Mouse (Mus musculus) G1E-ER4 (cell line): ENCODE results near the gene Cdhr1. TPM values are rescaled to one million over a fixed set of nuclear protein-coding genes. Genes with fewer than 3 reads are reported as not detected.

Experiments
- GATA1 ChIP-seq: IDR thresholded peaks from one replicate; pipeline ENCODE4 v1.8.0; 2012; ENCODE audit warnings: low read length, inconsistent platforms
- polyA plus RNA-seq: library from polyadenylated mRNA; stranded (reverse); fragments of >175 nt; gene quantifications from 2 replicates; pipeline ENCODE4 v1.2.3, GENCODE M21; 2012

The Cdhr1 gene
- not detected in 2 replicates for polyA plus RNA-seq

DNA sequence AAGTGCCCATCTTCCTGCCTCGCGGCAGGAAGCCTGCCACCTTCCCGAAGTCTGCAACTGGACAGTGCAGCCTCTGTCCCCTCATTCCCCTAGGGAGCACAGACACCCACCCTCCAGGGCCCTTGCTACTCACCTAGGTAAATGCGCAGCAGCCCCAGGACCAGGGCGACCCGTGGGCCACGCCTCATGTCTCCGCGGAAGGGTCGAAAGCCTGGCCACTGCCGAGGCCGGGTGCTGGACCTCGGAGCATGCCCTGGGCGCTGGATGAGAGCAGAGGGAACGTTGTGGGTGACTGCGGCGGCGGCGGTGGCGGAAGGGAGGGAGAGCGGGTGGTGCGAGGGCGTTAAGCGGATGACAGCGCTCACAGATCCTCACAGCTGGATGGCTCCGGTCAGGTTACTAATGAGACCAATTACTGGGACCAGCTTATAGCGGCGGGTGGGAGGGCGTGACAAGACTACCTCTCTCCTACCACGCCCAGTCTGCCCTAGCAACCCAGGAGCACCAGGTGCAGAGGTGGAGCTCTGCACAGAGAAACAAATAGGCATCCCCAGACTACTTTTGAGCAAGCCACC lies at the start of gene Cdhr1:
Gene Cdhr1, minus strand, starts transcription at position 392 of the 575 bp plus-strand sequence.
- TF ChIP-seq GATA1, result no peak

DNA sequence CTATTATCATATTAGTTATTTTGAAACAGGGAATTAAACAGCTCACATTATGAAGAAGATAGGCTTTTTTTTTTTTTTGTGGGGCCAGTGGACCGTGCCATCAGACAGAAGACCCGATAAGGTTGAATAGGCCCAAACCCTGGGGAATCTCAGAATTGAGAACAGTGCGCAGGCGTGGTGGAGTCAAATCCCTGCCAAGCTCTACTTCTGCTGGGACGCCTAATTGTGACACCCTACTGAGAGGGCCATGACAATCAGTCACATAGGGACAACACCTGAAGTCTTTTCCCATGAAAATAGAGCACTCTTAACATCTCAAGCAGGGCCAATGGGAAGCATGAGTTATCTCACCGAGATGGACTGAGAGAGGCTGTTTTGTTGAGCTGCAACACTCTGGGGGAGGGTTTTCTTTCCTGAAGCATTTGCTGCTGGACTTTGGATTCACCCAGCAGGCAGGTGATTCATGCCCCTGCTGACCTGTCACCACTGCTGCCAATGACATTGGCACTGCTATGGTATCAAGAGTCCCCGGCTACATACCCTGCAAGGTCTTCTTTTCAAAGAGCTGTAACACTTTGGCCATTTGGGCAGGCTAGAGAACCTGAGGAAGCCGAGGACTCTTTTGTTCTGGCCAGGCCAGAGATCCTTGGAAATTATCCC lies 41.0 kb upstream of the Cdhr1 start:
- no peak for TF ChIP-seq GATA1

DNA sequence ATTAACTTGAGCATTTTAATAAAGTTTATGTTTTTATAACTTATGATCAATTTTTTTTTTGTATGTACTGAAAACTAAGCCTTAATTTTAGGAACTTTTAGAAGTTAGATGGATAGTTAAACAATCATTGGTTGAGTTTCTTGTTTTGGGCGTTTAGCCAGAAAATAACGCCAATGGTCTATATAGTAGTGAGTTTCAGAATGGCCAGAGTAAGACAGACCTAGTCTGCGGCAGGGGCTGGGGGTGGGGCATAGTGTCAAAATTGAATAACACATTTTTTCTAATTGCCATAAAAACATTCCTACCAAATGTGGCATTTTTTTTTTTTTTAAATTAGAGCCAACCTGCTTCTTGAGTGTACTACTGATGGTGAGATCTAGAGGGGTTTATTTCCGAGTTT lies 38.0 kb upstream of the Cdhr1 start:
- no peak for TF ChIP-seq GATA1

DNA sequence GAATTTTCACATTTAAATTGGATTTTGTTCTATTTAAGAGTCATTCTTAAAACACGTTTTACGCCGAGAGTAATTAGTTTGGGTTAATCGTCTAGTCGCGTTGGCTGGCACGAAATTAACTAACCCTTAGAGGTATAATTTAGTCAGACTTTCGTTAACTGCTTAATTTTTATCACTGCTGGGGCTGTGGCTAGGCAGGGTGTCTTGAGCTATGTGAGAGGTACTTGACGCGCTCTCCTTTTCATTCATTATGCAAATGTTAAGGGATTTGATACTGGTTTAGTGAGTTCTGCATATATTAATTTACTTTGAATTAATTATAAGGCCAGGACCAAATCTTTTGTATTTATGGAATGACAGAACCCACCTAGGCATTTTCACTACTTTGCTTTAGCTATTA lies 37.5 kb upstream of the Cdhr1 start:
- no peak for TF ChIP-seq GATA1

DNA sequence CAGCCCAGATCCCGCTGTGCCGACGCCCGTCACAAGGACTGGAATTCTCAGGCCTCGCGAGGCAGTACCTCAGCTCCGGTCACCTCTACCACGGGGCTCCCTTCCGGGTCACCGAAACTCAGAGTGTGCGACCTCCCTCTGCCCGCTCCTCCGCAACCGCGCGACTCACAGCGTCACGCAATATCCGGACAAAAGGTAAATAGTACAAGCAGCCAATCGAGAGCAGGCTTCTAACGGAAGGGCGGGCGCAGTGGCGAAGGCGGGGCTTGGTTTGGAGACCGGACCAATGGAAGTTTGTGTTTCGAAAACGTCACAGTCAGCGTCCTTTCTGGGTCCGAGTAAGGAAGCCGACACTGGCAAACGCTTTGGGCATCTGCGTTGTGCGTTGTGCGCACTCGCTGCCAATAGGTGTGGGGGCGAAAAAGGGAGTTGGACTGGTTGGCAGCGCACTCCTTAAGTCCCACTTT lies 37.0 kb upstream of the Cdhr1 start, which contains the start of gene Ghitm:
Gene Ghitm, minus strand, starts transcription at position 146 of the 467 bp plus-strand sequence.
- no peak for TF ChIP-seq GATA1

DNA sequence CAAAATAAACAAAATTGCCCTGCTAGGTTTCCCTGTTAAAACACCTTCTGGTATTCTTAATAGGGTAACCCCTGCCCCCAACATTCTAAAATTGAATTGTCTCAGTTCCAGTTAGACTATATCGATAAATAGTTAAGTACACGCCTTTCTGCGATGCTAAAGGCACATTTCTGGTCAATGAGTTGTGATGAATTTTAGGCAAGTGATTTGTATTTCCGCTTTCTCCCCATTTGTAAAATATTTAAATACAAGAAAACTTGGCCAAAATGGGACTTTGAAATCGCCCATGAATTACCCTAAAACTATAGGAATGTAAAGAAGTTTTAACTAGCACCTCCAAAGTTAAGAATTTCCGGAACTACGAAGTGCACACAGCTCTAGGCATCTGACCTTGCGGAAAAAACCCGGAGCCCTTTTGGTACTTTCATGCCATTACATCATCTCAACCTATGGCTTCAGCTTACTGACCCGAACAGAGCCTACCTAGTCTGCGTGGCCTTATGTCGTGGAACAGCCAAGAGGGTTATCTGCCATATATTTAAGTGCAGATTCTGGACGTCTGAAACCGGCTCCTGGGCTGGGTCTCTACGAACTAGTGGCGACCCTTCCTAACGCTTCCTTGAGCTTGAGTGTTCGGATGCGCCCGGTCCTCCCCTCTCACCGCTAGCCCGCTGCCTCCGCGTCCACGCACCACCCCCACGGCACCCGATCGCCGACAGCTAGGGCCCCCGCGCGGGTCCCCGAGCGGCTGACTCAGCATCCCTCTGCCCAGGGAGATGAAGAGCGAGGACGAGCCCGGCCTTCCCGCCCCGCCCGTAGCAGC lies 36.4 kb upstream of the Cdhr1 start:
- TF ChIP-seq GATA1, result no peak

DNA sequence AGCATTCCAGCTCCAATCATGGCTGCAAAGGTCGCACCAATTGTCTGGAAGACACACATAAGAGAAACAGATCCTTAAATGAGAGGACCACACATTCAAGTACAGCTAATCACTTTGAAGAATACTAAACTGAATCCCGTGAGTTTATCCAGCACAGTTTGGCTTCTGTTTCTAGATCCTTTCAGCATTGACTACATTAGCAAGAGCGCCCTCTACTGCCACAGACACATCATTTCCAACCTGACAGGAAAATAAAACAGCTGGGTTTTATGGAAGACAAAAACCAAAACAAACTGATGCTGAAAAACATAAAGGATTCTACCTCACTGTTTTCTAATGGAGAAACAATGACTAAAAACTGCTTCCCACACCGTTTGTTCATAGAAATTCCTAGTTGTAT lies 29.5 kb upstream of the Cdhr1 start:
- no peak for TF ChIP-seq GATA1

DNA sequence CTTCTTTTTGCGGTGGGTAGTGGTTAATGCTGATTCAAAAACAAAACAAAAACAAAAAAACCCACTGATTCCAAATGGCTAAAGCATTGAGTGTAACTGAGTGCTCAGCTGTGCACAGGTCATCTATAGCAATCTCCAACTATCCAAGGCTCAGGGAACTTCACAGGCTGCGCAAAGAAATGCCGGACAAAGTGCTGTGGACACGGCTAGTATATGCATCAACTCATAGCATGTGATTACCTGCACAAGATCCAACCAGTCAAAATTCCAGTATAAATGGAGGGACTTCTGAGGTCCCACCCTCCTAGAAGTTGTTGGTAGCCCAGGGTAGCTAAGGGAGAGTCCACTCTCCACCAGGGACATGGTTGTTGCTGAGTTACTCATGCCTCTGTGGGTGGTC lies 21.1 kb upstream of the Cdhr1 start:
- no peak for TF ChIP-seq GATA1

DNA sequence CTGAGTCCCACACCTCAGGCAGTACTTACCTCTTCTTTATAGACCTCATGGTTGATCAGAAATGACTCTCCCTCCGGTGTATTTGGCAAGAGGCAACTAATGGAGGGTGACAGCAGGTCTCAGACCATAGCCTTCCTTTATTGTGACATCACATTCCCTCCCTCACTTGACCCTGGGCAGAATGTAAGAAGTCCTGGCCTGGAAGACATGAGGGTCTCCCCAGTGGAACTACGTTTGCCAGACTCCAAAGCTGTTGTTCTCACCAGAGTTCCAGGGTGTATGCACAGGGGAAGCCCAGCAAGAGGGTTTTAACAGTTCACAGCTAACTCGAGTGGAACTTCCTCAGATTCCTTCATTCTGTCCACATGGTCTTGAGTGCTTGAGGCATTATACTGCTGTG lies 15.8 kb upstream of the Cdhr1 start, which contains the start of gene 2610528A11Rik:
Gene 2610528A11Rik, minus strand, starts transcription at position 101 of the 400 bp plus-strand sequence.
- TF ChIP-seq GATA1, result no peak

DNA sequence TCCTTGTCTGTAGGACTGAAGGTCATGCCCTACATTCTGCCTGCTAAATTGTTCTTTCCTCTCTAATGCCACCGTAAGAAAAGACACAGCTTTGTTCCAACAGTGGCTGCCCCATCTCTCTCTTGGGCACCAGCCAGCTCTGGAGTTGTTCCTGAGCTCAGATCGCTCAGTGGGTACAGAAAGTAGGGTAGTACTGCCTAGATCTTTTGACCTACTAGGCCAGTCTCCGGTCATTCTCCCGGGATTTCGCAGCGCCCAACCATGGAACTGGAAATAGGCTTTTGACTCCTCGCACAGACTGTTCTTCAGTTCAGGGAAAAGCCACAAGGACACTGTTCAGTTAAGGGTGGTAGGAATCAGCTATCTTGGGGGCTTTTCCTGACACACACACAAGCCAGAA lies 14.8 kb upstream of the Cdhr1 start:
- TF ChIP-seq GATA1, result no peak

DNA sequence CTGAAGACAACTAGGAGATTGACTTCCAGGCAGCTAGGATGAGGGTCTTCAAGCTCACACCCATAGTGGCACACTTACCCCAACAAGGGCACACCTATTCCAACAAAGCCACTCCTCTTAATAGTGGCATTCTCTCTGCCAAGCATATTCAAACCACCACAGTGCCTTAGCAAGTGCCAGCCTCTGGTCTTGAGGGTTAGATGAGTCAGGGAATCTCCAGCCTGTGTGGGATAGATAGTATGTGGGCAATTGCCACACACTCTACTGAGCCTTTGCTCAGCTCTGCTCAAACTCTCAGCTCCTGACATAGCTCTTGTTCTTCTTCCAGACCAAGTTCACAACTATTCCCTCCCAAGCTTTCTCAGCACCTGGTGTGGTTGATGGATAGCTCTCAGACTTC lies 13.2 kb upstream of the Cdhr1 start:
- TF ChIP-seq GATA1, result no peak

DNA sequence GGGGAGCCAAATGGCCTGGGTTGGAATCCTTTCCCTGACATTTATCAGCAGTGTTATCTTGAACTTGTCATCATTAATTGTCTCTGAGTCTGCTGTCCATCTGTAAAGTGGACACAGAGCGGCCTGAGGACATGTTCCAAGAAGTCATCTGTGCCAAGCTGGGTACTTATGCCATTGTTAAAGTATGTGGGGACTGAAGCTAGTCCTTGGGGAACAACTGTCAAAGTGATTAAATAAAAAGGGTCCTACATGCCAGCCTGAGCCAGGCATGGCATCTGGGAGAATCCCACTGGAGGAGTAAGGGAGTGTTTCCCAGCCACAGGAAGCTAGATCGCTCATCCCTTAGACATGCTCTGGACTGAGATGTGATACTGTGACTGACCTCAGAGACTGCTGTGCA lies 12.3 kb upstream of the Cdhr1 start:
- no peak for TF ChIP-seq GATA1

DNA sequence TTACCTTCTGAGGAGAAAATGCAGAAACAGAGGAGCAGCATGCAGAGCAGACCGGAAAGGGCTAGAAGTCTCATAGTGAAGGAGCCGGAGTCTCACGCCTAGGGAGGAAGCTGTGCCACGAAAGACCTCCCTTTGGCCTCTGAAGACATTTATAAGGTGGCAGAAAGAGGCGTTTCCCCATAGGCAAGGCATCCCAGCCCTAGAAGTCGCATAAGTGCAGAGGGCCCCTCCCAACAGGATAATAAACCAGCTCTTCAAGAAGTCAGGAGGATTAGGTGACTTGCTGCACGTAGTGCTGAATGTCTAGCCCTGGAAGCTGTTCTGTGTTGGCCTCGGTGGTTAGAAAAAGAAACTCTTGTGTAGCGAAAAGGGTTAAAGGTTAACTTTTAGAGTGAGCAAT lies 11.8 kb upstream of the Cdhr1 start:
- TF ChIP-seq GATA1, result no peak

DNA sequence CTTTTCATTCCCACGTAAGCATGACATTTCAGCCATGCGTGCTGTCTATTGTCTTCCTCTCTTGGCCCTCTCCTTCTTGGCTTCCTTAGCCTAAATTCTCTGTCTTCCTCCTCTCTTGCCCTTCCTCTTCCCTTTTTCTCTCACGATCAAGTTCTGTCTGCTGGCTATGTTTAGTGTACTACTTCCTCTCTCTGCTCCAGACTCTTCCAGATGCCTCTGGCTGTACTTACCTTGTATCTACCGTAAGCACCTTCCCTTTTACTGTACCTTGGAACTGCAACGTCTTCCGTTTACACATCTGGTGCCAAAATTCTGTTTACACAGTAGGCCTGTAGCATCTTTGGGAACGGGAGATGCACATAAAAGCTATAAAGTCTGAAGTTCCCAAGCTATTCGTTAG lies 11.3 kb upstream of the Cdhr1 start:
- no peak for TF ChIP-seq GATA1

DNA sequence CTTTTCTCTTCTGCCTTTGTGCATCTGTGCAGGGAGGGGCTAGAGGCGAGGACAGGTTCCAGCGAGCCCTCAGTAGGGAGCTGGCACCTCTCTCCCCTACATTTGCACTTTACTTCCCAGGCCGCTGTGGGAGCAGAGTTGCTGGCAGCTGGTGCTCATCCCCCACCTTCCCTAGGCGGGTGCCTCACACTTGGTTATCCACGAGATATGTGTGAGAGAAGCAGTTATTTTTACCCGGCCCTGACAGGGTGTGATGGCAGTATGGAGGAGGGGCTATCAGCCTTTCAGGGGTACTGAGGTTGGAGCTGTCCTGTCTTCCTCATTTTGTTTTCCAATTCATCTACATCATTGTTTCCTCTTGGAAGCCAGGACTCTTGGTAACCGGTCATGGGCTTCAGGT lies 7.7 kb upstream of the Cdhr1 start:
- TF ChIP-seq GATA1, result no peak

DNA sequence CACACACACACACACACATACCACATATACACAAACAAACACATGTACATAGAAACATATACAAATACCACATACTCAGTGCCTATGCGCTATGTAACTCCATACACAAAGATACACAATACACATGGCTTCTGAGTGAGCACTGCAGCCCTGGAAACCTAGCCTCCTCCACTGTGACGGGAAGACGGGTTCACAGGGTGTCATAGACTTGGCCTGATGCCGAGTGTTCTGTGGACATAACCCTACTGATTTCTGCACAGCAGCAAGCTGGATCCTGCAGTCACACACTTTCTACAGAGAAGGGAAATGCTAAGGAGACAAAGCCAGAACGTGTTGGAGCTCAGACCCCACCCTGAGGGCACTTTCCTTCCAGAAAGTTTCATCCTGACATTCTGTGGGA lies 6.6 kb upstream of the Cdhr1 start:
- TF ChIP-seq GATA1, result no peak

DNA sequence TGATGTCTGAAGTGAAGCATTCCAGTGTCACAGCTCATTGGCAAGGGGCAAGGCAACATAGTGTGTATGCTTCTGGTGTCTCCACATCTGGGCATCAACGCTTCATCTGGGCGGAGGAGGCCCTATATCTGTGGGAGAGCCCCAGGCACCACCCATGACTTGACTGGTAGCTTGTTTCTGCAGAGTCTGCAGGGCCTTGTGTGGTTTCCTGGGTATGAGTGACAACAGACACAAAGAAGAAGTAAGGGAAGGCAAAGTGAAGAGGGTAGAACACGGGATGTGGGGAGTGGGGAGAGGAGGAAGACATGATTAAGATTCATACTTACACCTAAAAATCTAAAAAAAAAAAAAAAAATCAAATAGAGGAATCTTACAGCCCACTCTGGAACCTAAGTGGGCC lies 4.3 kb upstream of the Cdhr1 start:
- no peak for TF ChIP-seq GATA1

DNA sequence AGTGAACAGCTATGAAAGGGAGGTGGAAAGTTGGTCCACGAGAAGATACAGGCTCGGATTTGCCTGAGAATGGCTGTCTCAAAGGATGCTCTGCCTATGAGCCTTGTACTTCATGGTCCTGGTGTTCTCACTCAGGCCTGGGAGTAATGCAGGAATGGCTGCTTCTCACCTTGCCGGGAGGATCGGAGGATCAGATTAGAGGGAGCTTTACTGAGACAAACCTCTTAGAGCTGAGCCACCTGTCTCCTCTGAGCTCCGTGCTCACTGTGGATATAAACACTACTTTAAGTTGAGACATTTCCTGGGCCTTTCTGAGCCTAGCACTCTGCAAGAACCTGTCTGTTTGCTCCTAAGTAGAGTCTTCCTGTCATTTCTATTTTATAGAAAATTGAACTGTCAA lies 3.4 kb upstream of the Cdhr1 start:
- TF ChIP-seq GATA1, result no peak
